Mouse (Mus musculus) limb, embryonic 12.5 days (tissue): ENCODE measurements around the gene Gm20821. TPM values are rescaled to one million over a fixed set of nuclear protein-coding genes. Genes with fewer than 3 reads are reported as not detected.
"Not testable (repeated sequence)": the region's sequence is repeated elsewhere in the genome, so short reads cannot be mapped to it uniquely, and the experiment has no call there.

Experiments
- ATAC-seq: fragments of 200-750 bp; cut with Nextera tagmentation; 2 replicates; pipeline ENCODE4 v1.8.0; 2017; ENCODE audit warnings: low read depth, moderate TSS enrichment; ENCODE audit not compliant: insufficient number of reproducible peaks, insufficient read depth, low FRiP score, low TSS enrichment
- H3K27ac ChIP-seq: fragments of 300-500 bp; sonication (generic); 2 replicates; pipeline ENCODE4 v1.5.1; 2016; ENCODE audit warnings: mild to moderate bottlenecking, moderate library complexity
- H3K27me3 ChIP-seq: fragments of 300-500 bp; sonication (generic); 2 replicates; pipeline ENCODE4 v1.6.1; 2016; ENCODE audit warnings: mild to moderate bottlenecking, moderate library complexity
- H3K36me3 ChIP-seq: fragments of 300-500 bp; sonication (generic); 2 replicates; pipeline ENCODE4 v1.6.1; 2016; ENCODE audit warnings: mild to moderate bottlenecking, moderate library complexity
- H3K4me1 ChIP-seq: fragments of 300-500 bp; sonication (generic); replicated peaks from 2 replicates; pipeline ENCODE4 v1.6.1; 2016
- H3K4me2 ChIP-seq: fragments of 300-500 bp; sonication (generic); 2 replicates; pipeline ENCODE4 v1.6.1; 2016; ENCODE audit warnings: mild to moderate bottlenecking, moderate library complexity
- H3K4me3 ChIP-seq: fragments of 300-500 bp; sonication (generic); replicated peaks from 2 replicates; pipeline ENCODE4 v1.5.1; 2016; ENCODE audit warnings: mild to moderate bottlenecking
- H3K9ac ChIP-seq: fragments of 300-500 bp; sonication (generic); replicated peaks from 2 replicates; pipeline ENCODE4 v1.6.1; 2016; ENCODE audit warnings: mild to moderate bottlenecking, moderate library complexity
- H3K9me3 ChIP-seq: fragments of 300-500 bp; sonication (generic); 2 replicates; pipeline ENCODE4 v1.6.1; 2016; ENCODE audit warnings: mild to moderate bottlenecking, moderate library complexity
- WGBS: fragments of 180-500 bp; shearing (Covaris S2); methylation state at CpG from one replicate; pipeline ENCODE4 v1.1.7; 2016; 5-methylcytosine and 5-hydroxymethylcytosine counted together
- polyA plus RNA-seq: library from polyadenylated mRNA; unstranded; fragments of >200 nt; fragmentation: Nextera tagmentation; extraction: Ambion mirVana; gene quantifications from 2 replicates; pipeline ENCODE4 v1.2.1, GENCODE M21; 2016

Gene Gm20821
- polyA plus RNA-seq = not detected in 2 replicates

- not testable (repeated sequence) for H3K4me2 ChIP-seq, H3K27me3 ChIP-seq, H3K27ac ChIP-seq, H3K9ac ChIP-seq, H3K4me1 ChIP-seq, H3K36me3 ChIP-seq, ATAC-seq, H3K4me3 ChIP-seq, H3K9me3 ChIP-seq
- WGBS = 38% methylated on average over 2 of the region's 2 CpGs
Measured at GRCm38 (mm10) chrY:9781504-9781903, at the start of gene Gm20821. Gene Gm20821, plus strand, starts transcription at chrY:9781804.
